Mouse (Mus musculus) liver, embryonic 11.5 days (tissue): ENCODE results near the gene Lbhd2. TPM values are rescaled to one million over a fixed set of nuclear protein-coding genes. Genes with fewer than 3 reads are reported as not detected.
A peak's percentile ranks its signal among the peaks of the same experiment; 100 is the strongest.

ENCODE experiments used
- ATAC-seq: fragments of 200-750 bp; cut with Nextera tagmentation; replicated peaks from 2 replicates; pipeline ENCODE4 v1.8.0; 2017; ENCODE audit warnings: moderate number of reproducible peaks, mild to moderate bottlenecking, moderate TSS enrichment, moderate library complexity; ENCODE audit not compliant: low FRiP score
- DNase-seq: peaks from one replicate; pipeline ENCODE4 v3.0.0-alpha.2; 2017; ENCODE audit warnings: low spot score
- H3K27ac ChIP-seq: fragments of 300-500 bp; sonication (generic); 2 replicates; pipeline ENCODE4 v1.5.1; 2014; ENCODE audit warnings: mild to moderate bottlenecking, low read depth, low read length, control low read depth
- H3K27me3 ChIP-seq: fragments of 300-500 bp; sonication (generic); replicated peaks from 2 replicates; pipeline ENCODE4 v1.6.1; 2014; ENCODE audit warnings: low read length, mixed read lengths; ENCODE audit not compliant: control insufficient read depth, insufficient read depth
- H3K36me3 ChIP-seq: fragments of 300-500 bp; sonication (generic); 2 replicates; pipeline ENCODE4 v1.6.1; 2014; ENCODE audit warnings: mild to moderate bottlenecking, low read length, moderate library complexity, mixed read lengths; ENCODE audit not compliant: control insufficient read depth, insufficient read depth
- H3K4me1 ChIP-seq: fragments of 300-500 bp; sonication (generic); replicated peaks from 2 replicates; pipeline ENCODE4 v1.6.1; 2014; ENCODE audit warnings: low read length, mixed read lengths; ENCODE audit not compliant: control insufficient read depth, insufficient read depth
- H3K4me2 ChIP-seq: fragments of 300-500 bp; sonication (generic); 2 replicates; pipeline ENCODE4 v1.6.1; 2014; ENCODE audit warnings: mild to moderate bottlenecking, control low read depth, moderate library complexity
- H3K4me3 ChIP-seq: fragments of 300-500 bp; sonication (generic); 2 replicates; pipeline ENCODE4 v1.5.1; 2014; ENCODE audit warnings: low read depth, low read length, control low read depth
- H3K9ac ChIP-seq: fragments of 300-500 bp; sonication (generic); 2 replicates; pipeline ENCODE4 v1.6.1; 2014; ENCODE audit warnings: low read depth, low read length, control low read depth
- H3K9me3 ChIP-seq: fragments of 300-500 bp; sonication (generic); 2 replicates; pipeline ENCODE4 v1.6.1; 2016; ENCODE audit warnings: low read length, inconsistent platforms, mixed read lengths; ENCODE audit not compliant: control insufficient read depth
- WGBS: fragments of 180-500 bp; shearing (Covaris S2); extraction: QIAGEN DNeasy Blood & Tissue Kit; methylation state at CpG from one replicate; pipeline ENCODE4 v1.1.7; 2014; 5-methylcytosine and 5-hydroxymethylcytosine counted together
- polyA plus RNA-seq: library from polyadenylated mRNA; unstranded; fragments of >200 nt; fragmentation: Nextera tagmentation; extraction: Ambion mirVana; gene quantifications from 2 replicates; pipeline ENCODE4 v1.2.1, GENCODE M21; 2014

The Lbhd2 gene
- polyA plus RNA-seq, 1 experiment from 2014 or later = 0.36 TPM

DNA sequence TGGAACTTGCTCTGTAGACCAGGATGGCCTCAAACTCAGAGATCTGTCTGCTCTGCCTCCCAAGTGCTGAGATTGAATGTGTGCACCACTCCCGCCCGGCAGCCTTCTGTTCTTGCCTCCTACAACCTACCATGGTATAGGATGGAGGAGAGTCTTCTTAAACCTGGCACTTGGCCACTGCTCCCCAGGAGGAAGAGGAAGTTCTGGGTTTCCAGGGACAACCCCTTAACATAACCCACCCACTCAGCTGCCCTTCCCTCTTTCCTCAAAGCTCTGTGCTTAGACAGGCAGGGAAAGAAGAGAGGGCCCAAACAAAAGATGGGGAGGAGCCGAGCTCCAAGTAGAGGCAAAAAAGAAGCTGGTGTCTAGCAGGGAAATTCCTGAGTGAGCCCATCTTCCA, 34.9 kb downstream of the Lbhd2 start:
- Histone ChIP-seq H3K9me3 (no peaks in the 10 kb centered on the region), H3K4me3 (no peak overlapping the region; the same call in 1 of the 2 replicates), H3K36me3 (peaks cover 13% of the 10 kb centered on the region), H3K4me1 (peaks cover 70% of the 10 kb centered on the region), H3K4me2 (peak overlapping the region; percentile 69; the same call in 1 of the 2 replicates), H3K9ac (no peak overlapping the region), H3K27ac (peak overlapping the region; percentile 60; the same call in 1 of the 2 replicates), H3K27me3 (peaks cover 38% of the 10 kb centered on the region)
- WGBS = 63% methylated on average over 3 of the region's 3 CpGs
- ATAC-seq (no peak), DNase-seq (no peak)

GRCm38 (mm10) chr12:111442309-111443010, 35.9 kb downstream of the Lbhd2 start, which contains the start of gene Tnfaip2:
TSS of gene Tnfaip2 (plus strand) at chr12:111442469.
- Histone ChIP-seq H3K4me2 (peak within 1 kb of the TSS; percentile 69), H3K27me3 (peaks cover 48% of the 10 kb centered on the region), H3K9ac (peak within 1 kb of the TSS; percentile 87), H3K9me3 (no peaks in the 10 kb centered on the region), H3K36me3 (peaks cover 18% of the 10 kb centered on the region), H3K4me3 (peak within 1 kb of the TSS; percentile 81), H3K4me1 (peaks cover 67% of the 10 kb centered on the region), H3K27ac (peak within 1 kb of the TSS; percentile 88)
- DNase-seq (peak; percentile 86), ATAC-seq (peak; percentile 83)
- under 1% methylated on average over 48 of the region's 48 CpGs for WGBS

DNA sequence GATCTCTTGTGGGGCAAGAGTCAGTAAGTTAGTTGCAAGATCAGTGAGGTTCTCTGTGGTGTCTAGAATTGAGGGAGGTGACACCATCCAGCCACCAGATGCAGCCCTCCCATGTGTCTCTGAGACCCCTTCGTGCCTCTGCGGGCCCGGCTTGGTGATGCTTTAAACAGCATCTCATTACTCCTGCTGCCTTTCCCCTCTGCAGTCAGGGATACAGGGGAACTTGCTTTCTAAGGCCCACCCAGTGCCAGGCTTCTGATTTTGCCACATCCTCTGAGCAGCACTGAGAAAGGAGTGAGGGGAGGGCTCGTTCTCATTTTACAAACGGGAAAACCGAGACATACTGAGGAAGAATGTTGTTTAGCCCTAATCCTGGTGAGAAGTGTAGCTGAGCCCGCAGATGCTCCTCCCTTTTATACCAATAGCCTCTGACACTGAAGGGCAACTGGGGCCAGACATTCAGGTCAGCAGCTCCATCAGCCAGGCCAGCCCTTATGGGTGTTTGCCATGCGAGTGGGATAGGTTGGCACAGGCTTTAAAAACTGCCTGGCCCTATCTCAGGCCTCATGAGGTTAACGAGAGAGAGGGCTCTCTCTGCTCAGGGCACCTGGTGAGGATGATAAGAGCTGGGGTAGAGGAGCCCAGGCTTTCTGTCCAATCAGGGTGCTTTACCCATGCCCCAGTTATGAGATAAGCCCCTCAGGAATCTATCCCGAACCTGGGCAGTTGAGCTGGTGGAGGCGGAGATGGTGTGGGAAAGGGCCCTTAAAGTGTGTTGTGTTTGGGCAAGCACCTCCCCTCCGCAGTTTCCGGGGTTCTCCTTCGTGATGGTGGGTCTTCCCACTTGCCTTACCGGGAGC, 36.6 kb downstream of the Lbhd2 start:
- DNase-seq (no peak), ATAC-seq (peak; percentile 92)
- Histone ChIP-seq H3K9me3 (no peaks in the 10 kb centered on the region), H3K4me2 (peak overlapping the region; percentile 69), H3K4me3 (peak overlapping the region; percentile 81), H3K4me1 (peaks cover 62% of the 10 kb centered on the region), H3K27me3 (peaks cover 56% of the 10 kb centered on the region), H3K27ac (peak overlapping the region; percentile 88), H3K9ac (peak overlapping the region; percentile 87), H3K36me3 (peaks cover 26% of the 10 kb centered on the region)
- WGBS = 11% methylated on average over 15 of the region's 15 CpGs

GRCm38 (mm10) chr12:111443921-111444831, 37.6 kb downstream of the Lbhd2 start:
- Histone ChIP-seq H3K4me2 (peak overlapping the region; percentile 69), H3K4me1 (peaks cover 58% of the 10 kb centered on the region), H3K4me3 (peak overlapping the region; percentile 81), H3K27ac (peak overlapping the region; percentile 64), H3K9me3 (no peaks in the 10 kb centered on the region), H3K9ac (peak overlapping the region; percentile 78), H3K27me3 (peaks cover 61% of the 10 kb centered on the region), H3K36me3 (peaks cover 34% of the 10 kb centered on the region)
- ATAC-seq = no peak
- WGBS = 30% methylated on average over 10 of the region's 10 CpGs
- no peak for DNase-seq

DNA sequence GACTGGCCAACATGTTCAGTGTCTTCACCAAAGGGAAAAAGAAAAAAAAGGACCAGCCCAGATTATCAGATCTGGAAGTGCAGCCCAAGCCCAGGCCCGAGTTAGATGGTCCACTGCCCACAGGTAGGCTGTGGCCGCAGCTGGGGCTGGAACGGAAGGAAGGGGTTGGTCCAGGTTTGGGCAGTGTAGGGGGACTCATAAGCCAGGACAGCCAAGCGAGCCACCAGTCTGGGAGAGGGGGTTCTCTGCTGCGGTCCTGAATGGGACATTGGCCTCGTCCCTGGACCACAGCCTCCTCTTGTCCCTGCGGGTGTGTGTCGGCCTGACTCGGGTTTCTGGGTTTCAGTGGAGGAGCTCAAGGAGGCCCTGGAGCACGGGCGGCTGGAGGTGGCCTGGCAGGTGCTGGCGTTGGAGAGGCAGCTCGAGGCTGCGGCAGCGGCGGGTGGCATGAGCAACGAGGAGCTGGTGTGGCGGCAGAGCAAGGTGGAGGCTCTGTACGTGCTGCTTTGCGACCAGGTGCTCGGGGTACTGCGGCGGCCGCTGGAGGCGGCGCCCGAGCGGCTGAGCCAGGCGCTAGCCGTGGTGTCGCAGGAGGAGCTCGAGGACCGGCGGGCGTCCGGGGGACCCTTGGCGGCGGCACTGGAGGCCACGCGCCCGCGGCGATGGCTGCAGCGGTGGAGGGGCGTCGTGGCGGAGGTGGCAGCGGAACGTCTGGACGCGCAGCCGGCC, 38.7 kb downstream of the Lbhd2 start:
- Histone ChIP-seq H3K9ac (peak overlapping the region; percentile 78; the same call in 1 of the 2 replicates), H3K36me3 (peaks cover 39% of the 10 kb centered on the region), H3K4me3 (peak overlapping the region; percentile 81), H3K4me1 (peaks cover 58% of the 10 kb centered on the region), H3K27ac (peak overlapping the region; percentile 8; the same call in 1 of the 2 replicates), H3K27me3 (peaks cover 61% of the 10 kb centered on the region), H3K4me2 (peak overlapping the region; percentile 69), H3K9me3 (no peaks in the 10 kb centered on the region)
- DNase-seq = no peak
- 28% methylated on average over 52 of the region's 52 CpGs for WGBS
- ATAC-seq = no peak

DNA sequence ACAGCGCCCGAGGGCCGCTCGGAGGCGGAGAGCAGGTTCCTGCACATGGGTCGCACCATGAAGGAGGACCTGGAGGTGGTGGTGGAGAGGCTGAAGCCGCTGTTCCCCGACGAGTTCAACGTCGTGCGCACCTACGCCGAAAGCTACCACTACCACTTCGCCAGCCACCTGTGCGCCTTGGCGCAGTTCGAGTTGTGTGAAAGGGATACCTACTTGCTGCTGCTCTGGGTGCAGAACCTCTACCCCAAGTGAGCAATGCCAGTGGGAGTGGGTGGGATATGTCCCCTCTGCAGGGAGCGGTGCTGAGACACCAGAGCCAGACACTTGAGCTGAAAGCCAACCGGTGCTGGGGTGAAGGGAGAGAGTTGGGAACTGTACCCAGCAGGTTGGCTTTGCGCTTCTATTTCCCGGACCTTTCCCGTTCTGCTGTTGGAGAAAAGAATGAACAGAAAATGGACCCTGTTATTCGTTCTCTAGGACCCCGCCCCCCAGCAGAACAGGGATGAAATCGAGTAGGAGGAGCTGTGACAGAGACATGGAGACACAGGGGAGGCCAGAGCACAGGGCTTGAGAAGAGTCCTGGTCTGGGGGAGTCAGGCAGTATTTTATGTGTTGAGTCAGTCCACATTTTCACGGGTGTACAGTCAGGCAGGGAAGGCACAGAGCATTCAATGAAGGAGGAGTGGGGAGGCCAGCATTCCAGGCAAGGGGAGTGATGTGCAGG, 39.4 kb downstream of the Lbhd2 start:
- Histone ChIP-seq H3K36me3 (peaks cover 44% of the 10 kb centered on the region), H3K27ac (peak overlapping the region; percentile 8; the same call in 1 of the 2 replicates), H3K27me3 (peaks cover 61% of the 10 kb centered on the region)

DNA sequence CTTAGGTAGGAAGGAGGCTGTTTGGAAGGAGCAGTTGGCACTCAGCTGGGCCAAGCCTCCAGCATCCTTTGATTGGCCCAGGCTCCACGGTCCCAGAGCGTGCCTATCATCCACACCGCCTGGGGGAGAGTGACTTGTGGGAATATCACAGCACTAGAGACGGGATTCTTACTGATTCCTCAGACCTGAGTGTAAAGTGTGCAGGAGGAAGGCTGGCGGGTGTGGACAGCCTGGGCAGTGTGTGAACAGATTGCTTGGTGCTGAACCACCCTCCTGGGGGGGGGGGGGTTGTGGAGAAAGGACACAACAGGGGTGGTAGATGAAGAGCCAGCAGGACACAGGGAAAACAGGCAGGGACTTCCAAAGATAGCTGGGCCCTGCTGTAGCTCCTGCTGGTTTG, 40.1 kb downstream of the Lbhd2 start:
- peaks cover 51% of the 10 kb centered on the region for H3K36me3 ChIP-seq
- 64% methylated on average over 5 of the region's 5 CpGs for WGBS
- ATAC-seq = no peak

More for the DNA sequence above, 39.4 kb downstream of the Lbhd2 start:
- 45% methylated on average over 27 of the region's 27 CpGs for WGBS
- Histone ChIP-seq H3K4me3 (peak overlapping the region; percentile 81), H3K9me3 (no peaks in the 10 kb centered on the region), H3K4me2 (peak overlapping the region; percentile 69), H3K9ac (peak overlapping the region; percentile 37; the same call in 1 of the 2 replicates), H3K4me1 (peaks cover 61% of the 10 kb centered on the region)
- DNase-seq (no peak), ATAC-seq (no peak)

More for the DNA sequence above, 40.1 kb downstream of the Lbhd2 start:
- no peaks in the 10 kb centered on the region for H3K9me3 ChIP-seq
- no peak overlapping the region for H3K27ac ChIP-seq
- no peak overlapping the region for H3K4me3 ChIP-seq
- no peak overlapping the region for H3K9ac ChIP-seq
- peak overlapping the region; percentile 69 for H3K4me2 ChIP-seq
- peaks cover 57% of the 10 kb centered on the region for H3K4me1 ChIP-seq
- no peak for DNase-seq
- peaks cover 60% of the 10 kb centered on the region for H3K27me3 ChIP-seq
